Mouse (Mus musculus): ENCODE data around the gene Zdhhc15. TPM values are rescaled to one million over a fixed set of nuclear protein-coding genes. Genes with fewer than 3 reads are reported as not detected.
"Not testable (repeated sequence)": the region's sequence is repeated elsewhere in the genome, so short reads cannot be mapped to it uniquely, and the experiment has no call there.

Zdhhc15 gene
- under 1 TPM in 13 of 26 experiments, not detected in 13; 0.08 to 0.66 (median 0.20) TPM for total RNA-seq (2018; cell fraction: chromatin; rRNA removed)
- total RNA-seq (2018; cell fraction: cytosol; rRNA removed), result under 1 TPM; 0.10 to 0.44 (median 0.22) TPM
- total RNA-seq (2018; cell fraction: nucleus; rRNA removed), result under 1 TPM in 20 of 26 experiments, not detected in 6; 0.08 to 0.79 (median 0.22) TPM
- polyA plus RNA-seq (2018), result 0.19 to 0.42 TPM in 2 of 3 replicates, not detected in the other

DNA sequence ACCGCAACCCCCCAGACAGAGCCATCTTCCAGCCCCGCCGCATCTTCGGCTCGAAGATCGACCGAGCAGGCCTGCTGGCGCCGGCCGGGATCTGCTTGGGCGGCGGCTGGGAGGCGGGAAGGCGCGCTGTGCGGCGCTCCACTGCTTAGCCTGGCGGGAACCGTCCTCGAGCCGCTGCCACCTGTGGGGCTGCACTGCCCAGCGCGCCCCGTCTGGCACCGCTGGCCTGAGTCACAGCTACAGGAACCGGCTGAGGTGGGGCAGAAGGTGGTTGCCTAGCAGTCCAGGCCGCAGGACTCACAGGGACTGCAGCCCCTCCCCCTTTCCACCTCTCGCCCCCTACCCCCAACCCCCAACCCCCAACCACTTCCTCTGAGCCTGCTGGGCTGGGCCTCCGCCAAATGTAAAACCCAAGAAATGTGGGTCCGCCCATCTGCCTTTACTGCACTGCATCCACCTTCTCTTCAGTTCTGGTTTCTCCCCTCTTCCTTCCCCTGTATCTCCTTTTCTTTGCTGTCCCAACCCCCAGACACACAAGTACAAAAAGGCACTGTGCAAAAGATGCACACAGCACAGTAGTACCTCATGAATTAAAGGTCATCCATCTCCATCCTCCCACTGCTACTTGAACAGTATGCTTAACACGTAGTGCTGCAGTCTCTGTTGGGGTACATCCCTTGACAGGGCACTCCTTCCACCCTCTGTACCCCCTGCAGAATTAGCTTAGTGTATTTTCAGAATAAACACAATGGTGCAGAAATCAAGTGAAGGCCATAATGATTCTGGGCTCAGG lies at the start of gene Zdhhc15:
TSS of gene Zdhhc15 (minus strand) at position 308 of the 793 bp plus-strand sequence.
- Histone ChIP-seq H3K36me3 (ENCODE audit: inconsistent target) (no peaks in the 10 kb centered on the region), H3K79me2 (ENCODE audit: inconsistent target) (no peaks in the 10 kb centered on the region), H3K27ac (no peak within 1 kb of the TSS), H3K4me3 (ENCODE audit: inconsistent target) (no peak within 1 kb of the TSS)
- 30% methylated on average over 18 of the region's 31 CpGs for WGBS (ENCODE audit: missing documents)

DNA sequence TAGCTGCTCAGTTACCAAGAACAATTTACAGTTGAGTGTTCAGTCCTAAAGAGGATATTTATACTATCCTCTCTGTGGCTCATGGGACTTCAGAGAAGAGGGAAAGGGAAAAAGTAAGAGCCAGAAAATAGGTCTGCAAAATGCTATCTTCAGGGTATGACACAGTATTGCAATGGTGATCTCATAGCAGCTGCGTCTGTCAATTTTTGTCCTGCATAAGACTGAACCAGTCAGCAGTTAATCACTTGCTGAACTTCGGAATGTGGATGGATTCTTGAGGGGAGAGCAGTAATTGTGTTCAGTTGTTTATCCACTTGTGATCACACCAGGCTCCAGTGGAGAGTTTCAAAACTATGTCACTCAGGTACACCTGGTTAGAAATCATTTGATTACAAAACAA lies 37.1 kb upstream of the Zdhhc15 start:
- no peaks in the 10 kb centered on the region for H3K36me3 ChIP-seq (ENCODE audit: inconsistent target)
- no peaks in the 10 kb centered on the region for H3K79me2 ChIP-seq (ENCODE audit: inconsistent target)
- WGBS (ENCODE audit: missing documents), result 95% methylated on average over 2 of the region's 2 CpGs
- no peak overlapping the region for H3K4me3 ChIP-seq (ENCODE audit: inconsistent target)
- no peak overlapping the region for H3K27ac ChIP-seq

DNA sequence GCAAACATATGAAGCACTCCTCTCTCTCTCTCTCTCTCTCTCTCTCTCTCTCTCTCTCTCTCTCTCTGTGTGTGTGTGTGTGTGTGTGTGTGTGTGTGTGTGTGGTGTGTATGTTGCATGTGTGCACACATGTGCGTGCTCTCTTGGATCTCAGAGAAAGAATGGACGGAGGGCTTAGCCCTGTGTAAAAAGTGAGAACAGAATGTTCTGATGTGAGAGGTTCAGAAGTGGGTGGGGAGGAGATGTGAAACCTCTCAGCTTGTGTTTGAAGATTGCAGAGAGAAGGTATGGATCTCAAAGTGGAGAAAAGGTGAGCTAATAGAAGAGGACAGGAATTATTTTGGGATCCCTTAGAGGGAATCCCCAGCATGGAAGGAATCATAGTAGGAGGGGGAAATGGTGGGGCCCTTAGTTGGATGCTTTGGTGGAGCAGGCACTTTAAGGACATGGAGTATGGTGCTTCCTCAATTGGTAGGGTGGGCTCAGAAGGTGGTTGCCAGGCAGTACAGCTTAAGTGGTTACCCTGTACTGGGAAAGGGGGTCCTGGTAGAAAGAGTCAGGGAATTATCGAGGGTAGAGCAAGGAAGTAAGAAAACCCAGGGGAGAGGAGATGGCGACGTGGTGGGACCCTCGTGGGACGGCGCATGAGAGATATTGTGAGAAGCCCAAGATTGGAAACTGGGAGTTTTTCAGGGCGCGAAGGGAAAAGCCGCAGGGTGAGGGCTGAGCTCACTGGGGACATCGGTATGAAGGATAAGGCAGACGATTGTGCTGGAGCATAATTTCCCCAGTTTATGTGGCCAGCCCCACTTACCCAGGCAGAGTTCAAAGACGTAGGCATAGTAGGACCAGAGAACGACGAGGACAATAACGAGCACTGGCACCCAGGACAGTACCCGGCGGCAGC lies 761 bp downstream of the Zdhhc15 start:
- Histone ChIP-seq H3K79me2 (ENCODE audit: inconsistent target) (no peaks in the 10 kb centered on the region), H3K36me3 (ENCODE audit: inconsistent target) (no peaks in the 10 kb centered on the region), H3K27ac (no peak overlapping the region), H3K4me3 (ENCODE audit: inconsistent target) (no peak overlapping the region)
- WGBS (ENCODE audit: missing documents), result 19% methylated on average over 16 of the region's 19 CpGs

DNA sequence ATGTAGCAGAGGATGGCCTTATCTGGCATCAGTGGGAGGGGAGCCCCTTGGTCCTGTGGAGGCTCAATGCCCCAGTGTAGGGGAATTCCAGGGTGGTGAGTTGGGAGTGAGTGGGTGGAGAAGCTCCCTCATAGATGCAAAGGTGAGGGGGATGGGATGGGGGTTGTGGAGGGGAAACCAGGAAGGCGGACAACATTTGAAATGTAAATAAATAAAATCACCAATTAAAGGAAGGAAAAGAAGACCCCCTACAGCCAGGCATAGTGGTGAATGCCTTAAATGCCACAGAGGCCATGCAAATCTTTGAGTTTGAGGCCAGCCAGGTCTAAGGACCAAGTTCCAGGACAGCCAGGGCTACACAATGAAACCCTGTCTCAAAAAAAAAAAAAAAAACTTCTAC lies 13.9 kb downstream of the Zdhhc15 start:
- H3K79me2 ChIP-seq (ENCODE audit: inconsistent target), result no peaks in the 10 kb centered on the region
- no peaks in the 10 kb centered on the region for H3K36me3 ChIP-seq (ENCODE audit: inconsistent target)
- no peak overlapping the region for H3K4me3 ChIP-seq (ENCODE audit: inconsistent target)
- H3K27ac ChIP-seq, result no peak overlapping the region
- 100% methylated on average over 1 of the region's 1 CpGs for WGBS (ENCODE audit: missing documents)

DNA sequence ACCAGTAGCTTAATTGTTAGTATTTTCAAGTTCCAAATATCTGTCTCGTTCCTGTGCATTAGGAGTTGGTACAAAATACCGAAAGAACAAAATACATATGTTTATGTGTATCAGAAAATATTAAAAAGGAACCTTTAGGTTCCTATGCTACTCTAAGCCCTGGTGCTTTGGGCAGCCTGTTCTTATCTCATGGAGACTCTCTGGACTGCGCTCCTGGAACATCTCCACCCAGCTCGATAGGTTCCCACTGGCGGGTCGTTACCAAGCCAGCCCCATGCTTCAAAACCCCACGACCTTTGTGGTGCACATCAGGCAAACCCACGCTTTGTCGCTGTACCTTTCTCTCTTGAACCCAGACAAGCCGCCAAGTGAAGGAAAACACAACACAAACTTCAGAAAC lies 58.3 kb downstream of the Zdhhc15 start:
- no peaks in the 10 kb centered on the region for H3K36me3 ChIP-seq (ENCODE audit: inconsistent target)
- 94% methylated on average over 10 of the region's 10 CpGs for WGBS (ENCODE audit: missing documents)
- H3K4me3 ChIP-seq (ENCODE audit: inconsistent target), result no peak overlapping the region
- no peaks in the 10 kb centered on the region for H3K79me2 ChIP-seq (ENCODE audit: inconsistent target)
- no peak overlapping the region for H3K27ac ChIP-seq

DNA sequence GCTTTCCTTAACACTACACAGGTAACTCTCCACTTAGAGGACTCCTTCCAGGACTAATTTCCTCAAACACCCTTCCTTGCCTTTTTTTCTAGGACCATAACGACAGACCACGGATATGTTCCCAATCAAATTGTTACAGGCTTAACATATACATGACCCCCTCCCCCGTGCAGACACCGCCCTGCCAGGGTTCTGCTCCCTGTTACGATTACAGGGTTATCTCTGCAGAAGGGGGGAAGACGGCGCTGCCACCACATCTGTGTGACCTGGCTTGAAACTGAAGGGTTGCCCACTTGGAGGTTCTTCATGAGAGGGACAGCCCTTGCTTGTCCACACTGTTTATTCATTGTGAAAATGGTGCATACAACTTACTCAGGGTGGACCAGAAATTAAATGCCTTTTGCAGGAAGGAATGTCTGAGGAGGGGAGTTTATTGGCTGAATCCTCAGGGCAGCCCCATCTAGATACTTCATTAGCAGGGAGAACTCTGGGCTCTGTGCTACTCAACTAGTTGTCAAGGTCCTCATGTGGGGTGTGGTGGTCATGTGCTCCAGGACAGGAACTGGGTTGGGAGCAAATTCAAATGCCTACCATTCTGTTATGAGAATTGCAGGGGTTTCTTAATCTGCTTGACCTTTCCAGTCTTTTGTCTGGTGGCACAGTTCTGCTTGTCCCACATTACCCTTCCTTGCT lies 67.0 kb downstream of the Zdhhc15 start:
- H3K4me3 ChIP-seq (ENCODE audit: inconsistent target); H3K27ac ChIP-seq; H3K79me2 ChIP-seq (ENCODE audit: inconsistent target); H3K36me3 ChIP-seq (ENCODE audit: inconsistent target): not testable (repeated sequence)
- WGBS (ENCODE audit: missing documents), result no CpG with 5 or more reads among the region's 7 CpGs

DNA sequence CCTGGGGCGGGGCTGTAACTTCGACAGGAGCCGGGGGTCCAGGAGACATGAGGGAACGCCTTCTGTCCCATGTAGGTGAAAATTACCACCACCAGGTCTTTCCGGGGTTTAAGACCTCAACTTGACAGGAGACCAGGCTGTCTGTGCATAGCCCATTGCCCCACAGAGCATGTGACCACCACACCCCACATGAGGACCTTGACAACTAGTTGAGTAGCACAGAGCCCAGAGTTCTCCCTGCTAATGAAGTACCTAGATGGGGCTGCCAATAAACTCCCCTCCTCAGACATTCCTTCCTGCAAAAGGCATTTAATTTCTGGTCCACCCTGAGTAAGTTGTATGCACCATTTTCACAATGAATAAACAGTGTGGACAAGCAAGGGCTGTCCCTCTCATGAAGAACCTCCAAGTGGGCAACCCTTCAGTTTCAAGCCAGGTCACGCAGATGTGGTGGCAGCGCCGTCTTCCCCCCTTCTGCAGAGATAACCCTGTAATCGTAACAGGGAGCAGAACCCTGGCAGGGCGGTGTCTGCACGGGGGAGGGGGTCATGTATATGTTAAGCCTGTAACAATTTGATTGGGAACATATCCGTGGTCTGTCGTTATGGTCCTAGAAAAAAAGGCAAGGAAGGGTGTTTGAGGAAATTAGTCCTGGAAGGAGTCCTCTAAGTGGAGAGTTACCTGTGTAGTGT lies 68.5 kb downstream of the Zdhhc15 start:
- not testable (repeated sequence) for H3K36me3 ChIP-seq (ENCODE audit: inconsistent target); H3K27ac ChIP-seq; H3K79me2 ChIP-seq (ENCODE audit: inconsistent target); H3K4me3 ChIP-seq (ENCODE audit: inconsistent target)
- WGBS (ENCODE audit: missing documents), result 93% methylated on average over 5 of the region's 13 CpGs

DNA sequence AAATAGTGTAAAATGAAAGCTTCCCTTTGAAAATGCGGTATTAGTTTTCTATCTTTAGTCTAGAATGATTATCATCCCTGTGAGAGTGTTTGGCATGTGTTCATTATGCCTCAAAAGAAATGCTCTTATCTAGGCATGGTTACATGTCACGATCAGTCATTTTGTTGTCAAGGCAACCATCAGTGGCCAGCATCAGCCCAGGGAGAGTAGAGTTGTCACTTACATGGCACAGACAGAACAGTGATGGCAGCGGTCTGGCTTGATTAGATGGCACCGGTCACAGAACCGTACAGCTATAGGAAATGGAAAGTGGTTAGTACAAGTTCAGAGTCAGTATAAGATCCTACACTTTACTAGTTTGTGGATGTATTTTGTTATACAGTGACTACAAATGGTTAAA lies 96.9 kb downstream of the Zdhhc15 start:
- Histone ChIP-seq H3K27ac (no peak overlapping the region), H3K4me3 (ENCODE audit: inconsistent target) (no peak overlapping the region), H3K36me3 (ENCODE audit: inconsistent target) (no peaks in the 10 kb centered on the region), H3K79me2 (ENCODE audit: inconsistent target) (no peaks in the 10 kb centered on the region)
- 97% methylated on average over 5 of the region's 5 CpGs for WGBS (ENCODE audit: missing documents)

DNA sequence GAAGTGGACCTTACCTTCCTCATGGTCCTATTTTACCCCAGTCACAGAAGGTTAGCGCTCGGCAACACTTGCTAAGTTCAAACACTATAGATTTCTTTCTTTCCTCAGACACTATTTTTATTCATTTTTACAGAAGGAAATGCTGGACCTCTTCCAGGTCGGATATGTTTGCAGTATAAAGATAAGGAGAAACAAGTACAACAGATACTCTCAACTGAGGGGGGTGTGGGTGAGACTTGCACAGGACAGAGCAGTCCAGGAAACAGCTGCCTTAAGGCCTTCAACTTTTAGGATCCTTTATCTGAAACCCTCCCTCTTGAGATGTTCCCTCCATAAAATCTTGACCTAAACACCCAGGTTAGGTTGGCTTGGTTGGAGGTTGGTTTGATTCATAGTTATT lies 103.4 kb downstream of the Zdhhc15 start:
- H3K36me3 ChIP-seq (ENCODE audit: inconsistent target), result no peaks in the 10 kb centered on the region
- H3K27ac ChIP-seq, result no peak overlapping the region
- no peak overlapping the region for H3K4me3 ChIP-seq (ENCODE audit: inconsistent target)
- no peaks in the 10 kb centered on the region for H3K79me2 ChIP-seq (ENCODE audit: inconsistent target)
- WGBS (ENCODE audit: missing documents), result 52% methylated on average over 3 of the region's 3 CpGs

DNA sequence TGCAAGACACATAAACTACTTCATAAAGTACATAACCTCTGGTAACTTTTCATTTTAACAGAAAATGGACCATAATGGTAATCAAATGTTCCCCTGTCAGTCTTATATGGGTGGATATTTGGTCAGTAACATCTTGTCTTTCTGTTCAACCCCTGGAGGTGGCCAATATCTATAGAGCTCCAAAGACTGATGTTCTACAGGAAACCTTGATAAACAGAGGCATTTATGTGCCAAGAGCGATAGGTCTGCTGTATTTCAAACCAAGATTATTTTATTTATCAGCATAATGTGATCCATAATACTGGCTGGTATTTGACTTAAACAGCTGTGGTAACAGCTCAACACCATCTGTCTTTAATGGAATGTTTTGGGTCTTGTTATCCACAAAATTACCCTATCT lies 125.6 kb downstream of the Zdhhc15 start:
- 100% methylated on average over 1 of the region's 1 CpGs for WGBS (ENCODE audit: missing documents)

DNA sequence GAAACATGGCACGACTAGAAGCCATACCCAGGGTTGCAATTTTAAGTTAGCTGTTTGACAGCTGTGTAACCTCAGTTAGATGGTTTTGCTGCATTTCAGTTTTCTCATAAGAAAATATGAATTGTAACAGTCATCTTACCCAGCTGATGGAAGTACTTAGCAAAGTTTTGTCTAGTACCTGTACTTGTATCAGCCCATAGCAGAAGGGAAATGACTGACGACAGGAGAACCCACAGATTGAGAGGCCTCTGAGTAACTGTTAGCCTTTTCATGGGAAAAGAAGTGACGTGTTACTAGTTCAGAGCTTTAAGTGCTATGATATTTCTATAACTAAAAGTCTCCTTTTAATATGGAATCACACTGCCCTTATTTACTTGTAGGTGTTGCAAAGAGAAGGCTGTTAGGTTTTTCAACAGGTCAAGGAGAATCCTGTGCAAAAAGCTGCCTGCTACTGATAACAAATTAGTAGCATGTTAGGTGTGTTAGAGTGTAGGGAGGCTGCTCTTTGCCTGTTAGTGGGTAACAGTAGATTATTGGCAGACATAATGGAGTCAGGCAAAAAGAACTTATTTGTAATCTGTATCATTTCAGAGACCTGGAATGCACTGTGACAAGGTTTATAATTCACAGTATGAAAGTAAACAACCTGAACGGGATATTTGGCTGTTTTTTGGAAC lies 126.8 kb downstream of the Zdhhc15 start:
- Histone ChIP-seq H3K4me3 (ENCODE audit: inconsistent target) (no peak overlapping the region), H3K36me3 (ENCODE audit: inconsistent target) (no peaks in the 10 kb centered on the region), H3K27ac (no peak overlapping the region), H3K79me2 (ENCODE audit: inconsistent target) (no peaks in the 10 kb centered on the region)
- WGBS (ENCODE audit: missing documents), result 87% methylated on average over 4 of the region's 4 CpGs

More for the DNA sequence above, 125.6 kb downstream of the Zdhhc15 start:
- no peaks in the 10 kb centered on the region for H3K36me3 ChIP-seq (ENCODE audit: inconsistent target)
- no peaks in the 10 kb centered on the region for H3K79me2 ChIP-seq (ENCODE audit: inconsistent target)
- H3K27ac ChIP-seq, result no peak overlapping the region
- H3K4me3 ChIP-seq (ENCODE audit: inconsistent target), result no peak overlapping the region

DNA sequence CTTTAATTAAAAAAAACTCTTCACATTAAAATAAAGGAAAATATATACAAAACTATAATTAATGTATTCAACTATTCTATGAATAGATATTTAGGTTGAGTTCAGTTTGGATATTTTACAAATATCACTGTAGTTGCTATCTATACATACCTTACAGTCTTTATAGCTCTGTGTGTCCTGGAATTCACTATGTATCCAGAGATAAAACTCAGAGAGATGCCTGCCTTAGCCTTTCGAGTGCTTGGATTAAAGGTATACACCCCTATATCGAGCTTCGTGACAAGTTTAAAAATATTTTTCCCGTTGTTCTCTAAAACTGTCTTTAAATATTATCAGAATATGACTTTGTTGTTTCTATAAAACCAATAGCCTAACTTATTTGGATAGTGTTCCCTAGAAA lies 128.2 kb downstream of the Zdhhc15 start:
- WGBS (ENCODE audit: missing documents), result 88% methylated on average over 4 of the region's 4 CpGs
- H3K36me3 ChIP-seq (ENCODE audit: inconsistent target), result no peaks in the 10 kb centered on the region
- H3K27ac ChIP-seq, result no peak overlapping the region
- no peaks in the 10 kb centered on the region for H3K79me2 ChIP-seq (ENCODE audit: inconsistent target)
- no peak overlapping the region for H3K4me3 ChIP-seq (ENCODE audit: inconsistent target)

DNA sequence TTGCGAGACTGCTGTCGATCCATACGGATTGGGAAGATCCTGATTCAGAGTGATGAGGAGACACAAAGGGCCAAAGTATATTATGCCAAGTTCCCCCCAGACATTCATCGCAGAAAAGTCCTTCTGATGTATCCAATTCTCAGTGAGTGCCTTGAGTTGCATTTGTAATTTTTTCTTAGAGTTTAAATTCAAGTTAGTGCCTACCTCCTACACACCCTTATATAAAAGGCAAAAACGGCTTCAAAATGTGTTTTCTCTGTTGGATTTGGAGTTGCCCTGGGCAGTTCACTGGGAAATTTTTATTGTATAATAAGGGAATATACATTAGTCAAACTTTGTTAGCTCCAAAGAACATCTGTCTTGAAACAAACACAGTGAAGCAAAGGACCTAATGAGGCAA lies 169.1 kb downstream of the Zdhhc15 start:
- H3K27ac ChIP-seq, result no peak overlapping the region
- H3K4me3 ChIP-seq (ENCODE audit: inconsistent target), result no peak overlapping the region
- no peaks in the 10 kb centered on the region; the same call in 1 of the 2 replicates for H3K79me2 ChIP-seq (ENCODE audit: inconsistent target)
- 84% methylated on average over 4 of the region's 5 CpGs for WGBS (ENCODE audit: missing documents)
- H3K36me3 ChIP-seq (ENCODE audit: inconsistent target), result 0 out of 2 replicates have a peak, but pooled peaks cover 5% of the 10 kb centered on the region

Measured in macrophage (primary cell).